Mouse (Mus musculus) liver, postnatal 0 days (tissue): ENCODE data around the gene Sp2.

ENCODE experiments used
- CTCF ChIP-seq: sonication (generic); IDR thresholded peaks from 2 replicates; pipeline ENCODE4 v1.5.1; 2016; ENCODE audit warnings: antibody characterized with exemption, low read depth
- EP300 ChIP-seq: IDR thresholded peaks from 2 replicates; pipeline ENCODE4 v1.6.1; 2016; ENCODE audit warnings: antibody characterized with exemption, low read depth, mild to moderate bottlenecking

GRCm38 (mm10) chr11:96916044-96916884 is 66.5 kb downstream of the Sp2 start, which contains the start of gene Cdk5rap3:
- TF ChIP-seq EP300 (peak; percentile 82), CTCF (peak; percentile 97)
